Mouse (Mus musculus) thymus, postnatal 36 days (tissue): Measurements from ENCODE around the gene Trmt2b.
"Not testable (repeated sequence)": the region's sequence is repeated elsewhere in the genome, so short reads cannot be mapped to it uniquely, and the experiment has no call there.

ENCODE experiments used
- DNase-seq, 2 experiments: peaks; one replicate each; pipeline ENCODE4 v3.0.0; 2022; ENCODE audit warnings: mixed read lengths in 2 of 2

The Trmt2b gene

GRCm38 (mm10) chrX:134218161-134218560 lies 58.6 kb downstream of the Trmt2b start:
- DNase-seq, result no peak

- DNase-seq, result no peak
Measured at GRCm38 (mm10) chrX:134211151-134211642, 65.6 kb downstream of the Trmt2b start.

DNA sequence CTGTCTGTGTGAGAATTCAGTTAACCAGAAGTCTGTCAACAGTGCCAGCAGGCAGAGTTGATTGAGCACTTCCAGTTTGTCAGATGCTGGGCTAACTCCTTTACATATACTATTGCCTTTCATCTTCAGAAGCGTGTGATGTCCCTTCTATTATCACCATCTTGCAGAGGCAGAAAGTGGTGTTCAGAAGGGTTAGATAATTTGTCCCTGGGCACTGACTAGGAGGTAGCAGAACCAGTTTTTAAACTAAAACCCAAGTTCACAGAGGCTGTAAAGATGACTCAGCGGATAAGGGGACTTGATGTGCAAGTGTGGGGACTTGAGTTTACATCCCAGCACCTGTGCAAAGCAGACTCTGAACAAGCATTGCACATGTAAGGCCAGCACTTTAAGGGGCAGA lies 68.3 kb downstream of the Trmt2b start:
- DNase-seq, result no peak

- not testable (repeated sequence) for DNase-seq
Measured at GRCm38 (mm10) chrX:134187201-134187600, 89.6 kb downstream of the Trmt2b start, which contains the start of gene Arl13a. Gene Arl13a, plus strand, starts transcription at chrX:134187501.

- no peak for DNase-seq
Measured at GRCm38 (mm10) chrX:134174699-134175098, 102.1 kb downstream of the Trmt2b start.
